Mouse (Mus musculus) liver, adult 10 weeks (tissue): ENCODE results near the gene Dexi. TPM values are rescaled to one million over a fixed set of nuclear protein-coding genes. Genes with fewer than 3 reads are reported as not detected.

Source experiments
- polyA plus RNA-seq: library from polyadenylated mRNA; stranded (reverse); fragments of 350-450 nt; fragmentation: Illumina TruSeq; extraction: RNeasy Lipid Tissue Mini Kit (QIAGEN cat#74804); gene quantifications from one replicate; pipeline ENCODE4 v1.2.3, GENCODE M21; 2014; ENCODE audit warnings: low read depth, low replicate concordance

The Dexi gene
- 5.7 TPM for polyA plus RNA-seq

GRCm38 (mm10) chr16:10542698-10543365 is at the start of gene Dexi:
Dexi (minus strand) TSS chr16:10543054.

GRCm38 (mm10) chr16:10544995-10545622 is 2.3 kb upstream of the Dexi start, which contains the start of gene Clec16a:
Clec16a (plus strand) TSS chr16:10545339.

GRCm38 (mm10) chr16:10479857-10480256 is 63.0 kb downstream of the Dexi start, which contains the start of gene Ciita:
Ciita (plus strand) TSS chr16:10480059.

Other genes with a start within 250 kb of the Dexi start
- 6.3 TPM for gene Emp2, start 229.1 kb downstream of the Dexi start, polyA plus RNA-seq
- not detected for gene Tekt5, start 147.6 kb downstream of the Dexi start, polyA plus RNA-seq
- gene Nubp1, start 131.1 kb downstream of the Dexi start, polyA plus RNA-seq, result 4.1 TPM
- not detected for gene Tvp23a, start 95.7 kb downstream of the Dexi start, polyA plus RNA-seq
- 0.13 TPM for gene Ciita, start 63.0 kb downstream of the Dexi start, polyA plus RNA-seq
- gene Clec16a, start 2.3 kb upstream of the Dexi start, polyA plus RNA-seq, result 5.9 TPM
- gene Socs1, start 242.5 kb upstream of the Dexi start, polyA plus RNA-seq, result not detected
- not detected for gene Tnp2, start 245.6 kb upstream of the Dexi start, polyA plus RNA-seq
- gene Prm3, start 247.9 kb upstream of the Dexi start, polyA plus RNA-seq, result not detected